Mouse (Mus musculus) kidney, postnatal 0 days (tissue): ENCODE results near the gene Reg3d. TPM values are rescaled to one million over a fixed set of nuclear protein-coding genes. Genes with fewer than 3 reads are reported as not detected.
"Not testable (repeated sequence)": the region's sequence is repeated elsewhere in the genome, so short reads cannot be mapped to it uniquely, and the experiment has no call there.

ENCODE experiments used
- ATAC-seq: fragments of 200-750 bp; cut with Nextera tagmentation; replicated peaks from 2 replicates; pipeline ENCODE4 v1.8.0; 2017; ENCODE audit warnings: low read depth, moderate number of reproducible peaks, moderate TSS enrichment, moderate library complexity; ENCODE audit not compliant: low FRiP score
- DNase-seq: peaks from one replicate; pipeline ENCODE4 v3.0.0-alpha.2; 2016; ENCODE audit warnings: low spot score
- H3K27ac ChIP-seq: fragments of 300-500 bp; sonication (generic); 2 replicates; pipeline ENCODE4 v1.5.1; 2014; ENCODE audit warnings: mild to moderate bottlenecking
- H3K27me3 ChIP-seq: fragments of 300-500 bp; sonication (generic); 2 replicates; pipeline ENCODE4 v1.6.1; 2014; ENCODE audit warnings: low read length, mixed read lengths; ENCODE audit not compliant: insufficient read depth
- H3K36me3 ChIP-seq: fragments of 300-500 bp; sonication (generic); 2 replicates; pipeline ENCODE4 v1.6.1; 2014; ENCODE audit warnings: low read length, mixed read lengths; ENCODE audit not compliant: insufficient read depth
- H3K4me1 ChIP-seq: fragments of 300-500 bp; sonication (generic); replicated peaks from 2 replicates; pipeline ENCODE4 v1.6.1; 2014; ENCODE audit warnings: antibody characterized with exemption, low read length, mixed read lengths; ENCODE audit not compliant: insufficient read depth
- H3K4me2 ChIP-seq: fragments of 300-500 bp; sonication (generic); 2 replicates; pipeline ENCODE4 v1.6.1; 2014; ENCODE audit warnings: mild to moderate bottlenecking, low read length, moderate library complexity, mixed read lengths
- H3K4me3 ChIP-seq: fragments of 300-500 bp; sonication (generic); replicated peaks from 2 replicates; pipeline ENCODE4 v1.5.1; 2014; ENCODE audit warnings: low read depth, low read length
- H3K9ac ChIP-seq: fragments of 300-500 bp; sonication (generic); 2 replicates; pipeline ENCODE4 v1.6.1; 2014; ENCODE audit warnings: low read depth, low read length
- H3K9me3 ChIP-seq: fragments of 300-500 bp; sonication (generic); replicated peaks from 2 replicates; pipeline ENCODE4 v1.6.1; 2016; ENCODE audit warnings: low read length, inconsistent platforms, mixed read lengths
- CTCF ChIP-seq: IDR thresholded peaks from 2 replicates; pipeline ENCODE4 v1.5.1; 2016; ENCODE audit warnings: antibody characterized with exemption, low read depth, mild to moderate bottlenecking, moderate library complexity
- WGBS: fragments of 180-500 bp; shearing (Covaris S2); extraction: QIAGEN DNeasy Blood & Tissue Kit; methylation state at CpG from one replicate; pipeline ENCODE4 v1.1.7; 2014; 5-methylcytosine and 5-hydroxymethylcytosine counted together
- polyA plus RNA-seq: library from polyadenylated mRNA; unstranded; fragments of >200 nt; fragmentation: Nextera tagmentation; extraction: Ambion mirVana; gene quantifications from 2 replicates; pipeline ENCODE4 v1.2.1, GENCODE M21; 2015

The Reg3d gene
- polyA plus RNA-seq: not detected in 2 replicates

DNA sequence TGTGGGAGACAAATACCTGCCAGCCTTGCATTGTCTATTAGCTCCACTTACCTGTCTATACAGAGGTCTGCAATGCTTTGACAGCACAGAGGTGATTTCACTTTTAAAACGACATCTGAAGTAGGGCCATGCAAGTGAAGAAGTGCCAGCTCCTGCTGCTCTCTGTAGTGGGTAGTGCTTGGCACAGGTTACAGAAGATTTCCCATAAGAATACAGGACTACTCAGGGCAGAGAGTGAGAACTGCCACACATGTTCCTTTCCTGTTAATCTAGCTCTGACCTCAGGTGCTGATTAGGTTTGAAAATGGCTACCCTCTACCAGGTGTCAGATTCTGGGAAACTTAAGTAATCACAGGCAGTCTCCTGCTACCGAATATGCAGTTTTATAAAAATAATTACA, at the start of gene Reg3d:
TSS of gene Reg3d (minus strand) at position 101 of the 400 bp plus-strand sequence.
- DNase-seq: no peak
- whole genome bisulfite sequencing: 64% methylated on average over 2 of the region's 2 CpGs
- no peak for ATAC-seq
- H3K36me3 ChIP-seq: no peaks in the 10 kb centered on the region
- H3K4me2 ChIP-seq: no peak within 1 kb of the TSS
- H3K27ac ChIP-seq: no peak within 1 kb of the TSS
- H3K9ac ChIP-seq: no peak within 1 kb of the TSS
- no peaks in the 10 kb centered on the region for H3K27me3 ChIP-seq
- no peak for TF ChIP-seq CTCF
- H3K4me1 ChIP-seq: no peaks in the 10 kb centered on the region
- no peaks in the 10 kb centered on the region for H3K9me3 ChIP-seq
- H3K4me3 ChIP-seq: no peak within 1 kb of the TSS

DNA sequence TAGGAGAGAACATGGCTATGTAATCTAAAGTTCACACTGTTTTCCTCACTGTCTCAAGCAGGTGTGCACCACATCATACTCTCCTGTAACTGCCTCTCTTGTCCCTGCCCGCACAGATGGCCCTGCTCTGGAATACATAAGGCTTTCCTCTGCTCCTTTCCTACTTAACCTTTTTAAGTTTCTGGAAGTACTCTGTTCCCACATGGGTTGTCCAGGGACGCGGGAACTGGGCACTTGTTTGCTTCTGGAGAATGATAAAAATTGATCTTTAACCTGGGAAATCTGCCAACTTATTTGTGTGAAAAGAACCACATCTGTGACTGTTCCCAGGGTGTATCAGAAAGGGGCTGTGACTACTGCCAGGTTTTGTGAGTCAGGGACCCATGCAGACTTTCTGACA, 46.8 kb upstream of the Reg3d start:
- Histone ChIP-seq H3K9me3 (no peaks in the 10 kb centered on the region), H3K4me2 (no peak overlapping the region), H3K4me3 (no peak overlapping the region), H3K4me1 (no peaks in the 10 kb centered on the region), H3K36me3 (no peaks in the 10 kb centered on the region), H3K27ac (no peak overlapping the region), H3K9ac (no peak overlapping the region), H3K27me3 (no peaks in the 10 kb centered on the region)
- 81% methylated on average over 3 of the region's 3 CpGs for WGBS
- TF ChIP-seq CTCF: no peak
- DNase-seq (no peak), ATAC-seq (no peak)

DNA sequence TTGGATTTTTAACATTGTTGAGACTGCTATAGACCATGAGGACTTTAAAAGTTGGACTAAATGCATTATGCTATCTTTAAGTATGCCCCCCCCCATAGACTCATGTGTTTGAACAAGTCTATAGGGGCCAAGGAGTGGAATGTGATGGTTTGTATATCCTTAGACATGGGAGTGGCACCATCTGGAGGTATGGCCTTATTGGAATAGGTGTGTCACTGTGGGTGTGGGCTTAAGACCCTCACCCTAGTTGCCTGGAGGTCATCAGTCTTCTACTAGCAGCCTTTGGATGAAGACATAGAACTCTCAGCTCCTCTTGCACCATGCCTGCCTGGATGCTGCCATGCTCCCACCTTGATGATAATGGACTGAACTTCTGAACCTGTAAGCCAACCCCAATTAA, 43.7 kb upstream of the Reg3d start, which contains the start of gene Reg1:
TSS of gene Reg1 (plus strand) at position 301 of the 400 bp plus-strand sequence.
- H3K4me3 ChIP-seq, H3K4me1 ChIP-seq, H3K27ac ChIP-seq, H3K9me3 ChIP-seq, H3K27me3 ChIP-seq, DNase-seq, H3K36me3 ChIP-seq, H3K4me2 ChIP-seq, H3K9ac ChIP-seq, ATAC-seq: not testable (repeated sequence)

DNA sequence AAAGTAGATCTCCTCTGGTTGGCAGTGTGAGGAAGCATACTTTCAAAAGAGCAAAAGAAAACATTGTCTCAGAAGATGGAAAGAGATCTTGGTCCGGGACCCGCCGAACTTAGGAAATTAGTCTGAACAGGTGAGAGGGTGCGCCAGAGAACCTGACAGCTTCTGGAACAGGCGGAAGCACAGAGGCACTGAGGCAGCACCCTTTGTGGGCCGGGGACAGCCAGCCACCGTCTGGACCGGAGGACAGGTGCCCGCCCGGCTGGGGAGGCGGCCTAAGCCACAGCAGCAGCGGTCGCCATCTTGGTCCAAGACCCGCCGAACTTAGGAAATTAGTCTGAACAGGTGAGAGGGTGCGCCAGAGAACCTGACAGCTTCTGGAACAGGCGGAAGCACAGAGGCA, 16.7 kb upstream of the Reg3d start, which contains the start of gene Reg2:
TSS of gene Reg2 (plus strand) at position 301 of the 400 bp plus-strand sequence.
- H3K27me3 ChIP-seq, ATAC-seq, H3K9ac ChIP-seq, H3K4me2 ChIP-seq, H3K9me3 ChIP-seq, H3K4me3 ChIP-seq, H3K27ac ChIP-seq, H3K36me3 ChIP-seq, DNase-seq, H3K4me1 ChIP-seq: not testable (repeated sequence)
- WGBS: 99% methylated on average over 4 of the region's 17 CpGs

DNA sequence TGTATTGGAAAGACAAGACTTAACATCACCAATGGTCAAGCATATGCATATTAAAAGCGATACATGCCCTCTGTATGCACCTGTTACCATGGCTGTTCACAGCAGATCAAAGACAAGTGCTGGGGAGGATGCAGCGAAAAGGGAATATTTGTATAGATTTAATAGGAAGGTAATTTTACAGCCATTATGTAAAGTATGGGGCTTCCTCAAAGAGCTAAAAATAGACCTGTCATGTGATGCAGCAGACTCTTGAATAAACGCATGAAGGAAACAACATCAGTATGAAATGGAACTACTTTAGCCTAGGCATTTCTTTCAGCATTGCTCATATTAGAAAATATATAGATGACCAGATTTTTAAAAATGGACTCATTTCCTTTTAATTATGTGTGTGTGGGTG, 6.9 kb upstream of the Reg3d start:
- Histone ChIP-seq H3K4me1 (no peaks in the 10 kb centered on the region), H3K9ac (no peak overlapping the region), H3K36me3 (no peaks in the 10 kb centered on the region), H3K27me3 (no peaks in the 10 kb centered on the region), H3K4me3 (no peak overlapping the region), H3K27ac (no peak overlapping the region), H3K4me2 (no peak overlapping the region), H3K9me3 (no peaks in the 10 kb centered on the region)
- ATAC-seq (no peak), DNase-seq (no peak)
- WGBS: 81% methylated on average over 3 of the region's 3 CpGs
- no peak for TF ChIP-seq CTCF

DNA sequence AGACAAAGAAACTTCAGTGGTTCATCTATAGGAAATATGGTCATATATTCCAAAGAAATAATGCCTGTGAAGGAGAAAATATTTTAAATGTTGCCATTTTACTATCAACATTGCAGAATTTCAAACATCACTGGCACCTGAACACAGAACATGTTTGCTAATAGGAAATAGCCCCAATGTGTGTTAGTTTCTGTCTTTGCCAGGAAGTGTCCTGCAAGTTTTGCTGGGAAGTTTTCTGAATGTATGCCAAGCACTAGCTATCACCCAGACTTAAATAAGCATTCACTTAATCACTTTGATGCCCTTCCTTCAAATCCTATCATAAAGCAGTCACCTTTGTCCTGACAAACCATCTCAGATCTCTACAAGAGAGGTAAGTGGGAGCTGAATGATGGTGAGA, 1.7 kb upstream of the Reg3d start, which contains the start of gene Reg3a:
TSS of gene Reg3a (plus strand) at position 301 of the 400 bp plus-strand sequence.
- no peak for TF ChIP-seq CTCF
- no peaks in the 10 kb centered on the region for H3K4me1 ChIP-seq
- no peak within 1 kb of the TSS for H3K27ac ChIP-seq
- no peaks in the 10 kb centered on the region for H3K27me3 ChIP-seq
- H3K36me3 ChIP-seq: no peaks in the 10 kb centered on the region
- no peaks in the 10 kb centered on the region for H3K9me3 ChIP-seq
- DNase-seq (no peak), ATAC-seq (no peak)
- H3K9ac ChIP-seq: no peak within 1 kb of the TSS
- no peak within 1 kb of the TSS for H3K4me3 ChIP-seq
- H3K4me2 ChIP-seq: no peak within 1 kb of the TSS

DNA sequence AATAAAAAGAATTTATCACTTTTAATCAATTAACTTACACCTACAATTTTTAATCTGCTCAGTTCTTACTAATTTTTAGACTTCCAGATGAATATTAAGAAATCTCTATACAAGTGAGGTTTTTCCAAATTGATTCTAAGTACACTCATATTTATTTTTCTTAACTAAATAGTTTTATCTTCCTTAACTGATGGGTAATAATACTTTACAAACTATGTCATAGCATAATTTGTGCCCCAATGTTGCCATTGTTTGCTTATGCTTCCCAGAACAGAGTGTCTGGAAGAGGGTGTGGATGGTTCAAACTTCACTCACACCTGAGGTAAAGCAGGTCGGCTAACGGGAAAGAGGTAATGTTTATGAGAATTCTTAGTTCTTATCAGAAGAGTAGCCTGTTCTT, 8.3 kb downstream of the Reg3d start, which contains the start of gene Reg3b:
TSS of gene Reg3b (plus strand) at position 301 of the 400 bp plus-strand sequence.
- Histone ChIP-seq H3K9me3 (no peaks in the 10 kb centered on the region), H3K36me3 (no peaks in the 10 kb centered on the region), H3K4me2 (no peak within 1 kb of the TSS), H3K9ac (no peak within 1 kb of the TSS), H3K27ac (no peak within 1 kb of the TSS), H3K27me3 (no peaks in the 10 kb centered on the region), H3K4me1 (no peaks in the 10 kb centered on the region), H3K4me3 (no peak within 1 kb of the TSS)
- DNase-seq: no peak
- 88% methylated on average over 2 of the region's 2 CpGs for WGBS
- ATAC-seq: no peak
- no peak for TF ChIP-seq CTCF
